Mouse (Mus musculus) heart, adult 2 months (tissue): ENCODE measurements at regions not wholly inside any gene's neighbourhood (a gene's known extent, or its start where the extent isn't known, plus 50 kb on each side); places are given as distances from the start of the nearest gene placed in this dataset.

ENCODE experiments used
- CTCF ChIP-seq: fragments of 200-600 bp; IDR thresholded peaks from 2 replicates; pipeline ENCODE4 v1.8.1; 2022; ENCODE audit warnings: antibody characterized with exemption, mild to moderate bottlenecking, moderate library complexity
- EP300 ChIP-seq: fragments of 200-500 bp; IDR thresholded peaks from 2 replicates; pipeline ENCODE4 v1.6.1; 2011; ENCODE audit warnings: low read depth, low read length, control low read depth; ENCODE audit not compliant: insufficient read depth

DNA sequence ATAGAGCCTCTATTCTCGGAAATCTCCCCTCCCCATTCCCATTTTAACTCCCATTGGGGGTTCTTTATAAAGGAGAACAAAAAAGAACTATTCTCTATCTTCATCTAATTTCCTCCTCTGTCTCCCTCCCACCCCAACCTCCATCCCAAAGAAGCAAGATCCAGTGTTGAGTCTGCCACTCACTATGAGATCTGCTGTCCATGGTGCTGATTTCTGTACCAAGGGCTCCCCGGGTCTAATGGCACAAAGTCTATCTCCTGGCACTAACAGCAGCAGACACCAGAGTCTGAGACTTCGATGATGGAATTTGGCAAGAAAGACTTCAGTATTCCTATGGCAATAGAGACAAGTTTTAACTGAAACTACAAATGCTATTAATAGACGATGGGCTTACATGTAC, 68.7 kb upstream of the E2f7 start:
- no peak for TF ChIP-seq CTCF
- TF ChIP-seq EP300, result no peak
